Mouse (Mus musculus): ENCODE results near the gene Vmn1r185. TPM values are rescaled to one million over a fixed set of nuclear protein-coding genes. Genes with fewer than 3 reads are reported as not detected.
"Not testable (repeated sequence)": the region's sequence is repeated elsewhere in the genome, so short reads cannot be mapped to it uniquely, and the experiment has no call there.

Gene Vmn1r185
- total RNA-seq (2014; rRNA removed) (not detected in 2 replicates), polyA plus RNA-seq (2015; fragmentation: Nextera tagmentation; extraction: Ambion mirVana) (not detected in 2 replicates)

- H3K4me3 ChIP-seq (ENCODE audit: low read length); ATAC-seq; H3K27me3 ChIP-seq (ENCODE audit: insufficient read depth, low read length); H3K9me3 ChIP-seq (ENCODE audit: low read length); H3K9ac ChIP-seq (replicated peaks; ENCODE audit: low read length); H3K36me3 ChIP-seq (ENCODE audit: insufficient read depth, low read length); H3K27ac ChIP-seq; DNase-seq (ENCODE audit: low spot score); H3K4me1 ChIP-seq (ENCODE audit: insufficient read depth, low read length); H3K4me2 ChIP-seq (ENCODE audit: low read depth, low read length): not testable (repeated sequence)
- 64% methylated on average over 1 of the region's 1 CpGs for WGBS
Measured at GRCm38 (mm10) chr7:26618364-26618763, at the start of gene Vmn1r185. Gene Vmn1r185 (minus strand): TSS chr7:26618464.

- H3K9me3 ChIP-seq (ENCODE audit: low read length); H3K27ac ChIP-seq; ATAC-seq; DNase-seq (ENCODE audit: low spot score); H3K4me2 ChIP-seq (ENCODE audit: low read depth, low read length); H3K36me3 ChIP-seq (ENCODE audit: insufficient read depth, low read length); H3K4me3 ChIP-seq (ENCODE audit: low read length); H3K9ac ChIP-seq (replicated peaks; ENCODE audit: low read length); H3K4me1 ChIP-seq (ENCODE audit: insufficient read depth, low read length); H3K27me3 ChIP-seq (ENCODE audit: insufficient read depth, low read length): not testable (repeated sequence)
- 35% methylated on average over 2 of the region's 2 CpGs for WGBS
Measured at GRCm38 (mm10) chr7:26667466-26667865, 49.2 kb upstream of the Vmn1r185 start.

- DNase-seq (ENCODE audit: low spot score) (no peak), ATAC-seq (no peak)
- TF ChIP-seq CTCF (IDR thresholded peaks at IDR 0.05; ENCODE audit: low read depth): no peak
- 76% methylated on average over 5 of the region's 5 CpGs for WGBS
- Histone ChIP-seq H3K27ac (no peak overlapping the region), H3K27me3 (ENCODE audit: insufficient read depth, low read length) (no peaks in the 10 kb centered on the region), H3K9ac (replicated peaks; ENCODE audit: low read length) (no peak overlapping the region), H3K36me3 (ENCODE audit: insufficient read depth, low read length) (no peaks in the 10 kb centered on the region), H3K4me3 (ENCODE audit: low read length) (no peak overlapping the region), H3K4me2 (ENCODE audit: low read depth, low read length) (no peak overlapping the region), H3K9me3 (ENCODE audit: low read length) (no peaks in the 10 kb centered on the region; the same call in 1 of the 2 replicates), H3K4me1 (ENCODE audit: insufficient read depth, low read length) (no peaks in the 10 kb centered on the region)
Measured at GRCm38 (mm10) chr7:26666011-26666410, 47.7 kb upstream of the Vmn1r185 start.

DNA sequence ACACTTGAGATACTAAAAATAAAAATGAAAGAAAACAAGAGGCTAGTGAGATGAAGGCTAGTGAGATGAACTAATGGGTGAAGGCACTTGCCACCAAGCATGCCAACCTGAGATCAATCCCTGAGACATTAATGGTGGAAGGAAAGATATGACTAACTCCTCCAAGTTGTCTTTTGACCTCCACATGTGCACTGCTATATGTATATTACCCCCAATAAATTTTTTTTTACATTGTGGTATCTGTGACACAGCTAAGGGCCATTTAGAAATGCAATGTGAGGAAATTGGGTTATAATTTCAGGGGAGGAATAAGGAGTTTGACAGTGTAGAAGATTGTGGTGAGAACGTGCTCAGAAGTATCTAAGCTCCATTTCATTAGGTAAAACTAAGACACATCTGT lies 28.5 kb downstream of the Vmn1r185 start:
- DNase-seq (ENCODE audit: low spot score): no peak
- no peak for TF ChIP-seq CTCF (IDR thresholded peaks at IDR 0.05; ENCODE audit: low read depth)

DNA sequence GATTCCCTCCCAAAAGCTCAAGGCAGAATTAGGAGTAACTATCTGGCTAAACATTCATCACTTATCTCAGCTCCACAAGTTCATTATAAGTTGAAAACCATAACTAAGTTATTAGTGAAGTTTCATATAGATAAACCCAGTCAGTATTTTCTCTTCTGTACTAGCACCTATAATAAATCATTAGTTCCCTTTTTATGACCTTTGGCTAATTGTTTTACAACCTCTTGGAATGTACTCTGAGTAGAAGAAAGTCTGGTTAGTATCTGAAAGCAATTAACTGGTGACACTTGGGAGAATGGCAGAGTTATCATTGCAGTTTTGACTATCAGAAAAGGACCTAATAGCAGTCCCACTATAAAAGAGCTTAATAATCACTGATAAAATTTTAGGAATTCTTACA lies 29.2 kb downstream of the Vmn1r185 start:
- Histone ChIP-seq H3K4me2 (ENCODE audit: low read depth, low read length) (no peak overlapping the region), H3K9ac (replicated peaks; ENCODE audit: low read length) (no peak overlapping the region), H3K27me3 (ENCODE audit: insufficient read depth, low read length) (no peaks in the 10 kb centered on the region), H3K27ac (no peak overlapping the region), H3K4me1 (ENCODE audit: insufficient read depth, low read length) (no peaks in the 10 kb centered on the region), H3K9me3 (ENCODE audit: low read length) (no peaks in the 10 kb centered on the region), H3K4me3 (ENCODE audit: low read length) (no peak overlapping the region), H3K36me3 (ENCODE audit: insufficient read depth, low read length) (no peaks in the 10 kb centered on the region)
- DNase-seq (ENCODE audit: low spot score) (no peak), ATAC-seq (no peak)
- no peak for TF ChIP-seq CTCF (IDR thresholded peaks at IDR 0.05; ENCODE audit: low read depth)

More for the DNA sequence above, 28.5 kb downstream of the Vmn1r185 start:
- Histone ChIP-seq H3K4me2 (ENCODE audit: low read depth, low read length) (no peak overlapping the region), H3K27ac (no peak overlapping the region), H3K36me3 (ENCODE audit: insufficient read depth, low read length) (no peaks in the 10 kb centered on the region), H3K27me3 (ENCODE audit: insufficient read depth, low read length) (no peaks in the 10 kb centered on the region), H3K4me1 (ENCODE audit: insufficient read depth, low read length) (no peaks in the 10 kb centered on the region), H3K9ac (replicated peaks; ENCODE audit: low read length) (no peak overlapping the region), H3K4me3 (ENCODE audit: low read length) (no peak overlapping the region), H3K9me3 (ENCODE audit: low read length) (no peaks in the 10 kb centered on the region)
- 63% methylated on average over 1 of the region's 1 CpGs for WGBS
- ATAC-seq: no peak

Other genes with a start within 250 kb of the Vmn1r185 start
- not detected in 2 replicates for gene Nlrp9c, start 214.8 kb downstream of the Vmn1r185 start, total RNA-seq (2014; rRNA removed)
- gene Nlrp9c, start 214.8 kb downstream of the Vmn1r185 start, polyA plus RNA-seq (2015; fragmentation: Nextera tagmentation; extraction: Ambion mirVana): not detected in 2 replicates
- not detected in 2 replicates for gene Nlrp4a, start 183.4 kb downstream of the Vmn1r185 start, total RNA-seq (2014; rRNA removed)
- gene Nlrp4a, start 183.4 kb downstream of the Vmn1r185 start, polyA plus RNA-seq (2015; fragmentation: Nextera tagmentation; extraction: Ambion mirVana): not detected in 2 replicates
- not detected in 2 replicates for gene Nlrp9a, start 83.4 kb downstream of the Vmn1r185 start, total RNA-seq (2014; rRNA removed)
- not detected in 2 replicates for gene Nlrp9a, start 83.4 kb downstream of the Vmn1r185 start, polyA plus RNA-seq (2015; fragmentation: Nextera tagmentation; extraction: Ambion mirVana)
- not detected in 2 replicates for gene Cyp2b23, start 68.0 kb upstream of the Vmn1r185 start, total RNA-seq (2014; rRNA removed)
- gene Cyp2b23, start 68.0 kb upstream of the Vmn1r185 start, polyA plus RNA-seq (2015; fragmentation: Nextera tagmentation; extraction: Ambion mirVana): 0.06 TPM in 1 of 2 replicates, not detected in the other
- gene Cyp2b19, start 138.7 kb upstream of the Vmn1r185 start, total RNA-seq (2014; rRNA removed): not detected in 2 replicates
- gene Cyp2b19, start 138.7 kb upstream of the Vmn1r185 start, polyA plus RNA-seq (2015; fragmentation: Nextera tagmentation; extraction: Ambion mirVana): 0.23 and 0.71 TPM in 2 replicates
- not detected in 2 replicates for gene Cyp2g1, start 190.4 kb upstream of the Vmn1r185 start, total RNA-seq (2014; rRNA removed)
- 0.08 TPM in 1 of 2 replicates, not detected in the other for gene Cyp2g1, start 190.4 kb upstream of the Vmn1r185 start, polyA plus RNA-seq (2015; fragmentation: Nextera tagmentation; extraction: Ambion mirVana)
- gene Cyp2a5, start 216.8 kb upstream of the Vmn1r185 start, total RNA-seq (2014; rRNA removed): 0.10 and 2.0 TPM in 2 replicates
- gene Cyp2a5, start 216.8 kb upstream of the Vmn1r185 start, polyA plus RNA-seq (2015; fragmentation: Nextera tagmentation; extraction: Ambion mirVana): 0.23 and 0.49 TPM in 2 replicates

Data from hindbrain, postnatal 0 days (tissue).